Mouse (Mus musculus): ENCODE results near the gene Slc4a3.

DNA sequence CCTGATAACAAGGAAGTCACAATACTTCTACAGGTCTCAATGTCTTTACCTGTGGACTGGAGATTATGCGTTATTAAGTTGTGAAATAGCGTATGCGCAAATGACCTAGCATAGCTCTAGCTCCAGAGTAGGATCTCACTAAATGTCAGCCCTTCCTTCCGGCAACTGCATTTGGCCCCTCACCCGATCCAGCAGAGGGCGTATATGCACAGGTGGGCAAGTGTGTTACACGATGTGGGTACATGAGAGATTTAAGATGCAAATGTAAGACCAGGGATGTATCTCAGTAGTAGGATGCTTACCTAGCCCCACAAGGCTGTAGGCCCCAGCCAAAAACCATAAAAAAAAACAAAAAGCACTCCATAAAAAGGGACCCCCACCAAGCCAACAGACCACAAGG, 46.6 kb upstream of the Slc4a3 start:
- no peak for TF ChIP-seq POLR2A (IDR thresholded peaks at IDR 0.05; ENCODE audit: control insufficient read depth, extremely low read depth, insufficient read depth, low read length, poor library complexity)
- no peak for TF ChIP-seq CTCF (IDR thresholded peaks at IDR 0.05; ENCODE audit: borderline replicate concordance, control insufficient read depth, extremely low read depth, insufficient read depth, low read length, poor library complexity)

All from thymus, adult 2 months (tissue).